Mouse (Mus musculus) right cerebral cortex, adult 2 months (tissue): ENCODE data around the gene Grip2.
A peak's percentile ranks its signal among the peaks of the same experiment; 100 is the strongest.

Source experiments
- DNase-seq, 2 experiments: peaks; one replicate each; pipeline ENCODE4 v3.0.0; 2021 to 2022; ENCODE audit warnings: low spot score in 2 of 2

Grip2 gene

DNA sequence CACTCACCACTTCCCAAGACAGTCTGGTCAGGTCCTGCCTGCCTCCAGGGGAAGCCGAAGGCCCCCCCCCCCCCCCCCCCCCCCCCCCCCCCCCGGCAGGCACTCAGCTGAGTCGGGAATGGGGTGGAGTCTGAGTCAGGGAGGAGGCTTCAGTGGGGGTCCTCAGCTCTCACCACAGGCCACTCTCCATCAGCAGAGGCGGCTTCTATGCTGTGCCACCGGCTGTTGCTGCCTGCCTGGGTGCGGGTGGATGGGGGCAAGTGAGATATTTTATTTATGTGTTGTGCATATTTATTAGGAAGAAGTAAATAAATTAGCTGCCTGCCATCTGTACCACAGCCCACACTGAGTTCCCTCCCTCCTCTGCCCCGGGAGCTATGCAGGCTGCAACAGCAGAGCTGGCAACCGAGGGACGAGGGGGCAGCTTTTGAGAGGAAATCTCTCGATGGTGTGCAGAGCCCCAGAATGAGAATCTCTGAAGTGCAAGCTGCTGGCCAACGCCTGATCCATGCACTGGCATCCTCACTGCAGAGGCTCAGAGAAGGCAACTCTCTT, at the start of gene Grip2:
Gene Grip2, minus strand, starts transcription at position 235 of the 555 bp plus-strand sequence.
- DNase-seq: peak; percentile 50 to 61

DNA sequence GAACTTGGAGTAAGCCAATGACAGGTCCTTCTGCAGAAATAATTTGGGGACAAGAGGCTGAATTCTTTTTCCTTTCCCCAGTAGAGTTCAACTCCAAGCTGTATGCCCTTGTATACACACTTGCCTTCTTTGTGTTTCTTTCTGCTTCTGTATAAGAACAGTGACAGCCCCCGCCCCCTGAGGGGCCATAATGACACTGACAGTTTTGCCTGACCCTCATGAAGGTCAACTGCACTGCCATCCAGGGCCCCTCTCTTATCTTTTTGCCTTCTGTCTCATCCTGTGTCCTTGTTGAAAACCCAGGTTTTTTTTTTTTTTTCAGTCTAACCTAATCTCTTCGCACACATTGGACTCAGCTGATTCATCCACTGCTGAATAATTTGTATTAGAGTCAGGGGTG, 45.7 kb upstream of the Grip2 start:
- DNase-seq: no peak

DNA sequence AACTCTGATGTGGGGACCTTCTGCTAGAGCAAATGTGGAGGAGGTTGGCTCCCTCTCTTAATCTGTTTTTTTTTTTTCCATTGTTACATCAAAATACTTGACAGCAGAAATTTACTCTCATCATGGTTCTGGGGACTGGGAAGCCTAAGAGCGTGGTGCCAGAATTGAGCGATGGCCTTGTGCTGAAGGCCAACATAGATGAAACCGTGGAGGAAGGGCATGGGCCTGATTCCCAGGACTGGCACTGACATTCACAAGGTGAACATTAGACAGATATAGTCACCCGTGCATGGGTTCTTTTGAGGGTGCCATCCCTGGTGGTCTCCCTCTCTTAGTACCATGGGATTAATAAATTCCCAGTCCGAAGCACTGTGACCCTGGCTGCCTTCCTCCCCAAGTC, 41.0 kb upstream of the Grip2 start:
- no peak for DNase-seq

DNA sequence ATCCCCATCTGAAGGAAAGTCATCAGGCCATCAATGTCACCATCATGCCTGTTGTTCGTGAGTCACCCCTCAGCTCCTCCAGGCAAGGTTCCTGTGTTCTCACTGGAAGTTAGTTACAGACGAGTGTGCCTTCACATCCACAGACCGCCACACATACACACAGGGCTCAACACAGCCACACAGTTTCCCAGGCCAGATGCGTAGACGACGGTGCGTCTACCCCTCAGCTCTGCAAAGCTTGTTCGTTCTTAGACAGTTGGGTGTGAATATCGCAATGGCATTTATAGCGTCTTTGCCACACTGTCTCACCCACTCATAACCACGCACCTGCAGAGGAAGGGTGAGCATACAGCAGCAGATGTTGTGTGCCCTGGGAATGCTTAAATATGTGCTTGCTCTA, 38.6 kb upstream of the Grip2 start:
- peak; percentile 63 to 70 for DNase-seq

DNA sequence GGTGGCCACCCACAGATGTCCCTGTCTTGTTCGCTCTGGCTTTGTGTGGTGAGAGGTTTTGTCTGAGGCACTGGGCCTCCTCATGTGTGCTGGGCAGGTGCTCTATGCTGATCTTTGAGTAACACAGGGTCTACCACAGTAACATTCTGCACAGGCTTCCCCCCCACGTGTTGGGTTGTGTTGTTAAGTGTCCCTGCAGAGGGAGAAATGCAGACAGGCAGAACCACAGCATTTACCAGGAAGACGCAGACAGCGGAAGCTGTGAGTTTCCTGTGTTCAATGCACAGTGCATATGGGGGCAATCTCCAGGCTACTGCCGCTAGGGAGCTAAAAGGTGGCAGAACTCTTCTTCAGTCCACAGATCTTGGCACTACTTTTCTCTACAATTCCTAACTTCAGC, 37.5 kb upstream of the Grip2 start:
- DNase-seq: no peak

DNA sequence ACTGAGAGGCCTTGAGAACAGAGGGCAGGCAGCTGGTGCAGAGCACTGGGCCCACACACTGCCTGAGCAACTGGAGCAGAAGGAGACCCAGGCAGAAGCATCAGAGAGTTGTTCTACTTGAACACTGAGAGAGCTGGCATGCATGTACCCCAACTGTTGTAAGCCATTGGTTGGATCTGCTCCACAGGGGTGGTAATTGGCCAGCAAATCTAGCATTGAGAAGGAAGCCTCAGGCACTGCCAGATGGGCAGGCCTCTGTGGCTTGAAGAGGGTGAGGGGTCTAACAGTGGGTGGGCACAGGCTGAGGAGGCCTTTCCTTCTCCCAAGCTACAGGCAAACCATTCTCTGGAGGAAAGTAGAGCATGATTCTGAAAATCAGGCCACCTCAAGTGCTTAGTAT, 35.8 kb upstream of the Grip2 start:
- DNase-seq: no peak

DNA sequence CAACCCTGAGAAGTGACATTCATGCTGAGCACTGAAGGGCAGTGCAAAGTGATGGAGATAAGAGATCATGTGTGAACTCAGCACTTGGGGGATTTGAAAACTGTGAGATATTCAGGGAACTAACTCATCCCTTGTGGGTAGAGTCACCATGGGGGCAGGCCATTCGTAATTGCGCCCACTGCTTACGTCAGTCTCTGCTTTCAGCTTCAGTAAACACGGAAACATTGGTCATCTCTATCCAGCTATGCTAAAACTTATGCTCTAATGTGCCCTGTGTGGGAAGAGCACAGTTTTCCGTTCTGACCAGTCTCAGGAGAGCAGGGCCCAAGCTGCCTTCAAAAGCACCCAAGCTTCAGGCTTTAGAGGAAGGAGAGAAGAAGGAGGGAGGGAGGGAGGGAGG, 31.3 kb upstream of the Grip2 start:
- no peak for DNase-seq

DNA sequence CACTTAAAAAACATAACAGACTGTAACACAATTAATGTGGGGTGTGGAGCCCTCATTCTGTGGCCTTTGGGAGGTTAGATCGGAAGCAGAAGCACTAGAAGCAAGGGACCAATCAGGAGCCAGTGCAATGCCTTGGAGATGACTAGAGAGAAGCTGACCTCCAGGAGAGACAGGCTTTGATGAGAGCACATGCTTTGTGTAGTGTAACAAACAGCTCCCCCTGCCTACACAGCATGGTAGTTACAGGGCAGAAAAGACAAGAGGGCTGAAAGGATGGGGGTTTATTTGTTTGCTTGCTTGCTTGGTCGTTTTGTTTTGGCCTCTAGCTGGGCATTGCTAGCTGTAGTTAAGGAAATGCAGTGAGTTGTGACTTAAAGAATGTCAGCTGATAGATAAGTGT, 25.5 kb upstream of the Grip2 start:
- peak; percentile 51 to 52 for DNase-seq

DNA sequence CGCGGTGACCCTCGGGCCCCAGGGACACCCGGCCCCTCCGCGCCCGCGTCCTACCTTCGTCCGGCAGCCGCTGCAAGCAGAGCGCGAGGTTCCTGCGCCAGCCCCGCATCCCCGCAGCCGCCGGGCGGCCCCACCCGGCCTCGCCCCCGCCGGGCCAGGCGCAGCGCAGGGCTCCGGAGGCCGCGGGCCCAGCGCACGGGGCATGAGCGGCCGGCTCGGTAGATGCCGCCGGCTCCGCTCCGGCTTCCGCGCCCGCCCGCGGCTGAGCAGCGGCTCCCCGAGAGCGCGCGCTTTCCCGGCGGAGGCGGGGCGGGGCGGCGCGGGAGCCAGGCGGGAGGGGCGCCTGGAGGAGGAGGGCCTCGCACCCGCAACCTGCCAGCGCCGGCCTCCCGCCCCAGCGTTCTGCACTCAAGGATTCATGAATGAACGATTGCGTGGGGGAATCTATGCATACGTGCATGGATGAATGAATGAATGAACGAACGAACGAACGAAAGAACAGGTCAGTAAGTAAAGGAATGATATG, 16.6 kb upstream of the Grip2 start:
- peak; percentile 21 to 39 for DNase-seq

DNA sequence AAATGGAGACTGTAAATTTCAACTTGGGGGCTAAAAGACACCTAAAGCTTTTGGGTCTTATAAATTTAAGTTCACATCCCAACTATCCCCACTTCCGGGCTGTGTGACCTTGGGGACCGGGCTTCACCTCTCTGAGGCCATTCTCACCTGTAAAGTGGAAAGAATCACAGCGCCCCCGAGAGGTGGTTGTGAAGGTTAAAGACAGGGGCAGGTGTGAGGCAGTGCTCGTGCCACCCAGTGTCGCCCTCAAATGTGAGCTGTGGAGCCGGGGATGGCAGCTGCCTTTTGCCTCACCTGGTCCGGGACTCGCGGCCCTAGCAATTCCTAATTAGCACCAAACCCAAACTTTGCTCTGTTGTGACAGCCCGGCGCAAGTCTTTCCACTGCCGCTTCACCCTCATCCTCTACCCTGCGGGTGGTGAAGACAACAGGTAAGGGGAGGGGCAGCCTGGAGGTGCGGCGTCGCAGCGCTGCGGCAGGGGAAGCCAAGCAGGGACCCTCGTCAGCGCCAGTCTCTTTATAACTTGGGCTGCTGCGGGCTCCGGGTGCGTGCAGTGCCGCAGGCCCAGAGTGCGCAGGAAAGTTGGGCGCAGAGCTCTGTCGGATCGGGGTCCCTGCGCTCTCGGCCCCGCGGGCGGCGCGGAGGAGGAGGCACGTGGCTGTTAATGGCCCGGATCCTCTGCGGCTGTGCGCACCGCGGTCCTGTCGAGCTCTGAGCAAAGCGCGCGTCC, 16.0 kb upstream of the Grip2 start:
- peak in 1 of 2 experiments; percentile 12 for DNase-seq

DNA sequence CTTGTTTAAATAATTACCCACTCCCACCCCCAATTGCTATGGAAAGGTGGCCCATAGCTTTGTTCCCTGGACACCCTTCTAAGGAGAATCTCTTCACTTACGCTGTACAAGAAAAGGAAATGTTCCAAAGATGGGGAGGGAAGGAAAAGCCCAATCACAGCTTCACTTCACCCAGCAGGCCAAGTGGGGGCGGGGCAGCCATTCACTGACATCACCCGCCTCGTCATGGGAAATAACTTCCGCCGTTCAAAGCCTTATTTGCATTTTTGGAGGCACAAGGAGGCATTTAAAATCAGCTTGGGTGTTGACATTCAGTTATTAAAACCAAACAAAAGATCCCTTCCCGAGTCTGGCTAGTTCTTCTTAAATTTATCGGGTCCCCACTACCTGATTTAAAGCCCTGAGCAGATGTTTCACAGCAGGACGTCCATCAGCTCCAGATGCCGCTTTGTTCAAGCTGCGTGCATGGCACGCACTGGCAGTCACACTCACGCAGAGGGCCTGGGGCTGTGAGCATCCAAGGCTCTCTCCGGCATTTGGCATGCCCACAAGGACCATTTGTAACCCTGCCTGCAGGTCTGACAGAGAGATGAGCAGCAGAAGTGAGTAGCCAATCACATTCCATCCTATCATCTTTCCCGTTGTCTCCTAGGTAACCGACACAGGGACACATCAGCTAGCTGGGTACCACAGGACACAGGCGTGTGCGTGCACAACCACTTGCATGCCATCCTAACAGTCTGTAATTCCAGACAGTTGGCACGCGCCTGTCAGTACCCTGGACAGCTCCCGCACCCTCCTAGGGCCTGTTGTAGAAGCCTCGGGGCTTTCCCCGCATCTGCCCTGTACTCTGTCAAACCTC, 12.2 kb upstream of the Grip2 start:
- DNase-seq: peak; percentile 76 to 77

DNA sequence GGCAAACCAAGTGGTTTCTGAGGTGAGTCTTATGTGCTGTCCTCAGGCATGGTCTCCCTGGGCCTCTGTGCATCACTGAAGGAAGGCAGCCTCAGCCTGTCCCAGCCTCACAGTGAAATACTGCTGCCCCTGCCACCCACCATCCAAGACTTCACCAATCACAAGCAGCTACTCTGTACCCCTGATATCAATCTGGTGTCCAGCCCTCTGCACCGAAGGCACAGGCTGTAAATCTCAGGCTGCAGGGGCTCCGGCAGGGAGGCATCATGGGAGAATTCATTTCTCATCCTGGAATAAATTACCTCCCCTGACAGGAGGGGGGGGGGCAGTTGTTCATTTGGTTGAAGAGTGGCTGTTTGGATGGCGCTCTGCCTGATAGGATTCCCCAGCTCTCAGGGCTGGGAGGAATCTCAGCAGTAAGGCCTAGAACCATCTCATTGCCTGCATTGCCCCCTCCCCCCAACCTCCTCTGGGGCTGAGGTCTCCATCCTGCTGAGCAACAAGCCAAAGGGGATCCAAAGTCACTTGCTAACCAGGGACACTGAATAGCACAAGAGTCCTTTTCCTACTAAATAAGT, 5.9 kb upstream of the Grip2 start:
- DNase-seq: no peak

DNA sequence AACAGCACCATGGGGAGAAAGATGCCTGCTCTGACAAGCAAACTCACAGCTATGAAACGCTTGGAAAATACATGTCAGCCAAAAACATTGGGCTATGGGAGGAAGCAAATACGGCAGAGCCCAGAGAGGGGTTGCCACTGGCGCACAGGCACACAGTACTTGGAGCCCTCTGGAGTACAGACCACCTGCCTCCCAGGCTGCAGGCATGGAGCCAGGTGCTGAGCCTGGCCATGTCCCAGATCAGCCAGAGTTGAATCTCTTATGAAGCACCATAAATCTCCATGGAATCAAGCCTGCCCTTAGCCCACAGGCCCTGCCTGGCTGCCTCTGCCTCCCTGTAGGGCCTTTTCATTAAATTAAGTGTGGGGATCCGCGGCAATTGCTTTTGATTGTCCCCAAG, 876 bp upstream of the Grip2 start:
- no peak for DNase-seq

DNA sequence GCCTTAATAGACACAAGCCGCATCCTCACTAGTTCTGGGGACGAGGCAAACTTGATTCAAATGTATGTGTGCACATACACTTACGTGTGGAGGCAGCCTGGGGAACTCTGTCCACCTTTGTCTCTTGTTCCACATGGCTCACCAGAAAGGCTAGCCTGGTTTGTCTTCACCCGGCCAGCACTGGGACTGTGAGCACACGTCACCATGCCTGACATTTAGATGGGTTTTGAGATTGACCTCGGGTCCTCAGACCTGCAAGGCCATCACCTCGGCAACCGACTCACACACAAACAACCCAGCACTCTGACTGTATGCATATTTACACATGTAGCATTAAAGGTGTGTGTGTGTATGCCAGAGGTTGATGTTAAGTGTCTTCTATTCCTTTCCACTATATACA, 8.8 kb downstream of the Grip2 start:
- DNase-seq: no peak

DNA sequence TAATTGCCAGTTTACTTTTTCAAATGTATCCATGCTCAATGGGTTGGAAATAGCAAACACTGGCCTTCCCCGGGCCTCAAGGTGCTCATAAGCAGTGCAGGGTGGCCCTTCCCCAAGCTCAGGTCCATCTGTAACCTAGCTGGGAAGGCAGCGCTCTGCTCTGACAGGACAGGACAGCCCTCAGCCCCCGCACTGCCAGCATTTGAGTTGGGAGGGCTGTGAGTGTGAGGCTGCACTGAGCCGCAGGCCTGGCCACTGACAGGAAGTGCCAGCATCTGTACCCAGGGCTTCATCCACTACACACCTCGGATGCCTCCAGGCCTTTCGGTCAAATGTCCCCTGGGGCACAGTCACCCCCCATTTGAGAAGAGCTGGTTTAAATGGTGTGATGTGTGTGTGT, 11.1 kb downstream of the Grip2 start:
- DNase-seq: no peak

DNA sequence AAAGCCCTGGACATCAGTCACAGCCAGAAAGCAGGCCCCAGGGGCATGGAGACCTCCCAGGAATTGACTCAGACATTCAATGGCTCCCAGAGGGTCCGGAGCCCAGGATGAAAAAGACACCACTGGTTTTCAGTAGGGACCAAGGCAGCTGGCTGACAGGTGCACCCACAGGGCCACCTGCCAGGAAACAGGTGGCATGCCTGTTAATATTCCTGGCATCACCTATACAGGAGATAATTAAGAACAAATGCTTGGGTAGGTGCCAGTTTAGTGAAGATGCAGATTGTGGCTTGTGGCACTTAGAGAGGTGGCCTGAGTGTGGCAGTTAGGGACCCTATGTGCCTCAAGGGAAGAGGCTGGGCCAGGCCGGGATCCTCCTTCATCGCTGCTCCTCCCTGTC, 13.4 kb downstream of the Grip2 start:
- no peak for DNase-seq

DNA sequence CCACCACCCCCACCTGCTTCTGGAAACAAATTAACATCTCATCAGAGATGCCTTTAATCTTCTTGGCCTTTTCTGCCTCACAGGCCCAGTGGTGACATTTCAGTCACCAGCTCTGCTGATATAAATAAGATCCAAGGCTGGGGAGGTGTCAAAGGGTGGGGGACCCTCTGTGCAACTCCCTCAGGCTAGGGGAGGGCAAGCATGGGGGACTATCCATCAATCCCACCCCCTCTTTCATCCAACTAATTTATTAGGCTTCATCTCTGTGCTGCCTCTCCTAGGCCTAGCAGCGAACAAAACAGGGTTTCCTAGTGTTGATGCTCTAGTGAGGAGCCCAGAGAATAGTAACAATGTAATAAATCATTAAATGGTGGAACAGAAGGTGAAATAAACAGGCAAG, 17.0 kb downstream of the Grip2 start:
- DNase-seq: no peak

DNA sequence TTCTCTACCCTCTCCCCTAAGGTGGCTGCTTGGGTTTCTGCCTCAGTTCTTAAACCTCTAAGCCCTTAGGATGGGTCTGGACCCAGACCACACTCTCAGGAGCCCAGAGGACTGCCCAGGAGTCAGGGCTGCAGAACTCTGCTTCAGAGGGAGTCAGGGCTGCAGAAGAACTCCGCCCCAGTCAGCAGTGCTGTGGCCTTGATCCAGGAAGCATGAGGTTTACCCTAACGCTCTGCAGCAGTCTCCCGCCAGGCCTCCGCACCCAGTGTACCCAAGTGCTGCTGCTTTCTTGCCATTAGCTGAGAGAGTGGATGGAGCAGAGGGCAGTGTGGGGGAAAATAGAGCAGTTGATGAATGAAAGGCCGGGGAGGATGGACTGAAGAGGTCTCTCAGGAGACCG, 19.0 kb downstream of the Grip2 start:
- no peak for DNase-seq

DNA sequence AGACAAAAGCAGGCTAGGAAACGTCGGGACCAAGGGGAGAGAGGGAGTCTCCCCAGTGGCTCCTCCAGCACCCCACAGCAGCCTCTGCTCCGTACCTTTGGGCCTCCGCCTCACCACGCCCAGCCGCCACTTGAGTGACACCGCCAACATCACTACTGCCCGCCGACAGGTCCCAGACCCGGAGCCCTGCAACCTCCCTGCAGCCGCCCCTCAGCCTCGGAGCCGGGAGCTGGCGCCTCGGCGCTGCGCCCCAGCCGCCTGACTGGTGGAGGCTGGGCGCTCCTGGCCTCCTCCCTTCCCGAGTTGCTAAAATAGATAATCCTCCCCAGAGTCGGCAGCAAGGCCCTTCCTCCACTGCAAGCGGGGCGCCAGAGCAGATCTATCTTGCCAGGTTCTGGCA, 19.9 kb downstream of the Grip2 start:
- peak; percentile 47 to 60 for DNase-seq

DNA sequence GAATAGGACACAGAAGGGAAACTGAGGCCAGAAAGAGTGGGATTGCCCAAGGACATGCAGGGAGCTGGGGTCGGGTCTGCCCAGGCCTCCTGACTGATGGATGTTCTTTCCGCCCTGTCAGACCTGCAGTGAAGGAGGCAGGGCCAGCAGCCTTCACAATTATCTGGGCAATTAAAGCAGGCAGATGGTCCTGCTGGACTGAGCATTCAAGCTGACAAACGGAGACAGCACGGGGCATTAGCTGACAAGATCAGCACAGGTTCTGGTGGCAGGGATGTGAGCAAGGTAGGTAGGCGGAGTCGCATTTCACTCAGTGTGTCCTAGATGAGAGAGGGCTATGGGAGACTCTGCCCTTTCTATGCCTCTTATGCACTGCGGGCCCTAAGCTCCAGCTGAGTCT, 22.9 kb downstream of the Grip2 start:
- DNase-seq: no peak

DNA sequence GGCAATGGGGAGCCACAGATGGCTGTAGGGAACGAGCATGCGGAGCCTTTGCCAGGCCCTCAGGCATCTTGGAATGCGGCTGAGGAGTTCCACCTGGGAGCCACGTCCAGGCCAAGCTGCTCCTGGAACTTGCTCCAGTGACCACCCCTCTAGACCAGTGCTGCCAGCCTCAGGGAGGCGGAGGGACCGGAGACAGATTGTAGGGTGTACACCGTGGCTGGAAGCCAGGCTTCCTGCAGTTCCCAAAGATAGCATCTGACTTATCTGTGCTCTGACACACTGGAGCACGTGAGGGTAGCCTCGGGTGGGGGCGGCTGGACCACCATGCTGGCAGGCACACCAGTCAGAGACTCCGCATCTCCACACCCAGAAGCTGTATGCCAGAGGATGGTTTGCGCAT, 28.6 kb downstream of the Grip2 start:
- peak in 1 of 2 experiments; percentile 48 for DNase-seq

DNA sequence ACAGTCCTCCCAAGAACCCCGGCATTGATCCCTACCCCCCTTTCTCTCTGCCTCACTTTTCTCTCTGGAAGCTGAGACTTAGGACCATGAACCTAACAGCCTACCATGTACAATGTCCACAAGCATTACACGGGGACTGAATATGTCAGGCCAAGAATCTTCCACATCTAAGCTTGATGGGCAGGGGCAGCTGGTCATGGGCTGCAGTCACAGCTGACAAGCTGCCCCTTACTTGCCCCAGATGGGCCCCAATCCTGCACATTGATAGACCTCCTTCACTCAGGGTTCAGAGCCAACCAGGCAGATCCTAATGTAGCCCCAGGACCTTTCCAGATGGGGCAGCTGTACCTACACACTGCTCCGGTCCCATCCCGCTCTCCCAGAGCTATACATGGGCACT, 30.3 kb downstream of the Grip2 start:
- DNase-seq: no peak
